Mouse (Mus musculus): ENCODE data around the gene Adora1.

DNA sequence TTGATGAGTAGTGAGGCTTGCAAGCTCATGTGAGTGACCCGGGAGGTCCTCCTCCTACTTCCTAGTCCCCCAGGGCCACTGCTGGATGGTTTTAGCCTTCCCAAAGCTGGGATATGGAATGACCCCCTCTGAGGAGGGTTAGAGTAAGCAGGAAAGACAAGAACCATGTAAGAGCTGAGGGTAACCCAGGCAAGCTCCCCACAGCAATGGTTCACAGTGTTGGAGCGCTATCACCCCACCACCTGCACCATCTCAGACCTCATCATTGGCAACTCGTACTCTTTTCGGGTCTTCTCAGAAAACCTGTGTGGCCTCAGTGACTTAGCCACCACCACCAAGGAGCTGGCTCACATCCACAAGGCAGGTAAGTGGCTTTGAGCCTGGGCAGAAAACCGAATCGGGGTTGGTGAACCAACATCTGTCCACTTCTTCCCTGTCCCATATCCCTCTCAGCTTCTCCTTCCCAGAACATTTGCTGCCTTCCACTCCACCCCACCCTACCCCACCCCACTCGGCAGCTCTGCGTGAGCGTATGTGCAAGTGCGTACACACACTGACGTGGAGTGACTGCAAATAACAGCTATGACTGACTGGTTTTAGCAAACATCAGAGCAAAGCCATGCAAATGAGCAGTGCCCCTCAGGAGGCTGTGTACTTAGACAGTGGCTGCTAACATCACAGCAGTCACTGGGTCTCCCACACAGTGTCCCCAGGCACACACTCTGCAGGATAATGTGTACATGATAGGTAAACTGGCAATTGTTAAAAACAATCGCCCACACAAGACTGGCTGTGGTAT lies 36.8 kb downstream of the Adora1 start:
- TF ChIP-seq MAX (IDR thresholded peaks at IDR 0.05; ENCODE audit: low read depth), result no peak
- no peak for TF ChIP-seq REST (IDR thresholded peaks at IDR 0.05; ENCODE audit: insufficient read depth, insufficient read length)
- peak; percentile 64 for TF ChIP-seq POLR2A (IDR thresholded peaks at IDR 0.05; ENCODE audit: insufficient read length, low read depth)
- TF ChIP-seq CEBPB (IDR thresholded peaks at IDR 0.05; ENCODE audit: insufficient read depth, poor library complexity, severe bottlenecking), result no peak
- no peak for TF ChIP-seq E2F4 (IDR thresholded peaks at IDR 0.05; ENCODE audit: insufficient read depth)
- TF ChIP-seq USF1 (IDR thresholded peaks at IDR 0.05; ENCODE audit: low read depth), result no peak
- TF ChIP-seq TCF12 (IDR thresholded peaks at IDR 0.05; ENCODE audit: insufficient read depth, poor library complexity, severe bottlenecking), result no peak
- TF ChIP-seq MYOD1 (IDR thresholded peaks at IDR 0.05; ENCODE audit: control insufficient read depth in 1 of 3, insufficient read length in 2 of 3, low read depth in 2 of 3), result no peak
- TF ChIP-seq TCF3 (IDR thresholded peaks at IDR 0.05; ENCODE audit: insufficient read length, low read depth), result no peak
